Mouse (Mus musculus) heart, embryonic 12.5 days (tissue): Measurements from ENCODE around the gene Hmx3. TPM values are rescaled to one million over a fixed set of nuclear protein-coding genes. Genes with fewer than 3 reads are reported as not detected.

Source experiments
- ATAC-seq: fragments of 200-750 bp; cut with Nextera tagmentation; 2 replicates; pipeline ENCODE4 v1.8.0; 2017; ENCODE audit warnings: moderate TSS enrichment, moderate library complexity; ENCODE audit not compliant: insufficient number of reproducible peaks, low FRiP score
- H3K27ac ChIP-seq: fragments of 300-500 bp; sonication (generic); 2 replicates; pipeline ENCODE4 v1.5.1; 2016; ENCODE audit warnings: mild to moderate bottlenecking, moderate library complexity; ENCODE audit not compliant: poor library complexity, severe bottlenecking
- H3K27me3 ChIP-seq: fragments of 300-500 bp; sonication (generic); replicated peaks from 2 replicates; pipeline ENCODE4 v1.6.1; 2016; ENCODE audit warnings: mild to moderate bottlenecking, moderate library complexity
- H3K36me3 ChIP-seq: fragments of 300-500 bp; sonication (generic); 2 replicates; pipeline ENCODE4 v1.6.1; 2016; ENCODE audit warnings: mild to moderate bottlenecking, moderate library complexity
- H3K4me1 ChIP-seq: fragments of 300-500 bp; sonication (generic); replicated peaks from 2 replicates; pipeline ENCODE4 v1.6.1; 2016; ENCODE audit warnings: mild to moderate bottlenecking
- H3K4me2 ChIP-seq: fragments of 300-500 bp; sonication (generic); 2 replicates; pipeline ENCODE4 v1.6.1; 2016; ENCODE audit warnings: mild to moderate bottlenecking, moderate library complexity
- H3K4me3 ChIP-seq: fragments of 300-500 bp; sonication (generic); 2 replicates; pipeline ENCODE4 v1.5.1; 2016; ENCODE audit warnings: mild to moderate bottlenecking
- H3K9ac ChIP-seq: fragments of 300-500 bp; sonication (generic); 2 replicates; pipeline ENCODE4 v1.6.1; 2016; ENCODE audit warnings: mild to moderate bottlenecking, moderate library complexity
- H3K9me3 ChIP-seq: fragments of 300-500 bp; sonication (generic); replicated peaks from 2 replicates; pipeline ENCODE4 v1.6.1; 2016; ENCODE audit warnings: mild to moderate bottlenecking, moderate library complexity
- WGBS: fragments of 180-500 bp; shearing (Covaris S2); methylation state at CpG from one replicate; pipeline ENCODE4 v1.1.7; 2016; 5-methylcytosine and 5-hydroxymethylcytosine counted together
- polyA plus RNA-seq: library from polyadenylated mRNA; unstranded; fragments of >200 nt; fragmentation: Nextera tagmentation; extraction: Ambion mirVana; gene quantifications from 2 replicates; pipeline ENCODE4 v1.2.1, GENCODE M21; 2016

Hmx3 gene
- polyA plus RNA-seq, 1 experiment from 2014 or later, result not detected

DNA sequence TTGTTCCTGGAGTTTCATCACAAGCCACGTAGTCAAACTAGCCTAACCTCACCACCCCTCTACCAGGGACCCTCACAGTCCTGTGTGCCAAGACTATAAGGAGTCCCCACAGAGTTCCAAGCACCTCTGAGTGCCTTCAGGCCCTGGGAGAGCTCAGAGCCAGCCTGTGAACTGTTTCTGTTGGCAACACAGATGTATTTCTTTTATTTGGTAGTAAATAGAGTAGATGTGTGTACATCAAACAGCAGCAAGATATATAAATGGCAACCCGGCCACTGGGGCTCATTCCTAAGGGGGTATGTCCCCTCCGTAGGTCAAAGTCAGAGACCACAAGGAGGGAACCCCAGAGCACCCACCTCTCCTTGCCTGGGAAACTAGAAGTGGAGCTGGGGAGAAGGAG lies 5.8 kb downstream of the Hmx3 start, which contains the start of gene Hmx2:
Hmx2 (plus strand) TSS at position 301 of the 400 bp plus-strand sequence.
- Histone ChIP-seq H3K9me3 (no peaks in the 10 kb centered on the region), H3K27me3 (peaks cover 93% of the 10 kb centered on the region), H3K9ac (no peak within 1 kb of the TSS), H3K4me3 (no peak within 1 kb of the TSS), H3K4me2 (no peak within 1 kb of the TSS), H3K27ac (no peak within 1 kb of the TSS), H3K4me1 (peaks cover 11% of the 10 kb centered on the region), H3K36me3 (no peaks in the 10 kb centered on the region)
- 2% methylated on average over 3 of the region's 3 CpGs for WGBS
- no peak for ATAC-seq

DNA sequence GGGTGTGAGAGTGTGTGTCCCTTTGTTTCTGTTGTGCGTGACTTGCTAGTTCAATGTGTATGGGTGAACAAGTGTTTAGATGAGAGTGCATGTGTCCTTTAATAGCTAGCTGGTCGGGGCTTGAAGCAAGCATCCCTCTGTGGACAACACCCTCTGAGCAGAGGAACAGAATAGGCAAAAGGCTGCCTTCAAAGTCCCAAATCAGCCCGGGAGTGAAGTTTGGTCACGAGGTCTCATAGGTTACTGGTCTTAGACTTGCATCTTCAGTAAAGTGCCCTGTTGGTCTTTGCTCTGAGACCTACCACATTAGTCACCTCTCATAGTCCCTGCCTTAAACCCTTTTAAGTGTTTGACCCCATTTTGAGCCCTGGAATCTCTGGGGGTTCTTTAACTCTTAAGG lies 8.8 kb downstream of the Hmx3 start:
- no peak overlapping the region for H3K9ac ChIP-seq
- H3K27ac ChIP-seq, result no peak overlapping the region
- H3K4me3 ChIP-seq, result no peak overlapping the region

DNA sequence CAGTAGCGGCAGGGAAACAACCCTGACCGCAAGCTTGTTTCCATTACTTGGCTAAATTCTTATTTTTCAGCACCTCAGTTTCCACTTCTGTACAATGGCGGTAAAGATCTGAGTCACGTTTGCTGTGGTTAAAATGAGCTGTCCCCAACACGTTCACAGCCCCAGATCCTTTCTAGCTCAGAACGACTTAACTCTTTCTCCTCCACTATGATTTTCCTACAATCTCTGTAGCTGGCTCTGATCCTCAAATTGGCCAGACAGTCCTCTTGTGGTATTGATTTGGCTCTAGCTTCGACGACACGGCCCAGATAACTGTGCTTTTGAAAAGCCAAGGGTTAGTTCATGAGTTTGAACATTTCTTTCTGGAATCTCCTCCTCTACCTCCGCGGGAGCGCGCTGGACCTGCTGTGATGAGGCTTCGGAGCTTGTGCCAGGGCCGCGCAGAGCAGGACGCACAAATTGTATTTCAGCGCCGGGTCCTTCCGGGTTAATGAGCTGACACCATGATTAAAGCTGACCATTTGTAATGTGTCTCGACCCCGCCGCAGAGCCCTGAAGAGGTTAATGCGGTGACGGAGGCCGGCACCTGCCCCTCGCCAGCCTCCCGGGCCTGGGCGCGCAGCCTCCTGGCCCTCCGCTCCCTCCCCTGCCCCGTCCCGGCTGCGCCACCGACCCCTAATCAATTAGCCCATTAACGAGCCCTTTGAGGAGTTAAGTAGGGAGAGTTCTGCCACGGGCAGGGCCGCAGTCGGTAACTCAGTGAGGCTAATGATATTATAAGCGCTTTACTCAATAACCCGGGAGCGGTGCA lies 9.5 kb downstream of the Hmx3 start:
- no peak overlapping the region for H3K4me3 ChIP-seq
- no peak overlapping the region for H3K4me2 ChIP-seq
- H3K27me3 ChIP-seq, result peaks cover 94% of the 10 kb centered on the region
- H3K9me3 ChIP-seq, result no peaks in the 10 kb centered on the region
- WGBS, result under 1% methylated on average over 42 of the region's 42 CpGs
- no peak for ATAC-seq
- no peak overlapping the region for H3K9ac ChIP-seq
- peaks cover 22% of the 10 kb centered on the region for H3K4me1 ChIP-seq
- H3K27ac ChIP-seq, result no peak overlapping the region
- no peaks in the 10 kb centered on the region for H3K36me3 ChIP-seq

More for the DNA sequence above, 8.8 kb downstream of the Hmx3 start:
- Histone ChIP-seq H3K9me3 (no peaks in the 10 kb centered on the region), H3K36me3 (no peaks in the 10 kb centered on the region), H3K4me1 (peaks cover 18% of the 10 kb centered on the region), H3K4me2 (no peak overlapping the region), H3K27me3 (peaks cover 94% of the 10 kb centered on the region)
- no peak for ATAC-seq
- 4% methylated on average over 4 of the region's 4 CpGs for WGBS

DNA sequence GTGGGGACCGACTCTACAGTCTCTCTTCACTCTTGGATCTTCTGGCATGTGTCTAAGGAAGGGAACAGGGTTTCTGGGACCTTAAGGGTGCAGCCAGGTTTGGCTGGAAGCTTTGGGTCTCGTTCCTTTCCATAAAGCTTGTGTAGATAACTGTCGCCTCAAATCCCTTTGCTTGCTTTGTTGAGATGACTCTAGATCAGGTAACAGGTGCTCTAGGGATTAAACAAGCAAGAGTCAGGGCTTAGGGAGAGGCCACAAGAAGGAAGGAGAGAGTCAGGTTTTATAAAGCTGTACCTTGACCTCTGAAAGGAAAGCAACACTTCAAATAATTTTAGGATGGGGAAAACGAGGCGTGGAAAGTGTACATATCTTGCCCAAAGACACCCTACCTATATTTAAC lies 10.1 kb downstream of the Hmx3 start:
- Histone ChIP-seq H3K4me2 (no peak overlapping the region), H3K4me1 (peaks cover 22% of the 10 kb centered on the region), H3K9me3 (no peaks in the 10 kb centered on the region), H3K27me3 (peaks cover 94% of the 10 kb centered on the region), H3K36me3 (no peaks in the 10 kb centered on the region), H3K9ac (no peak overlapping the region), H3K4me3 (no peak overlapping the region), H3K27ac (no peak overlapping the region)
- WGBS, result 2% methylated on average over 5 of the region's 5 CpGs
- ATAC-seq, result no peak

DNA sequence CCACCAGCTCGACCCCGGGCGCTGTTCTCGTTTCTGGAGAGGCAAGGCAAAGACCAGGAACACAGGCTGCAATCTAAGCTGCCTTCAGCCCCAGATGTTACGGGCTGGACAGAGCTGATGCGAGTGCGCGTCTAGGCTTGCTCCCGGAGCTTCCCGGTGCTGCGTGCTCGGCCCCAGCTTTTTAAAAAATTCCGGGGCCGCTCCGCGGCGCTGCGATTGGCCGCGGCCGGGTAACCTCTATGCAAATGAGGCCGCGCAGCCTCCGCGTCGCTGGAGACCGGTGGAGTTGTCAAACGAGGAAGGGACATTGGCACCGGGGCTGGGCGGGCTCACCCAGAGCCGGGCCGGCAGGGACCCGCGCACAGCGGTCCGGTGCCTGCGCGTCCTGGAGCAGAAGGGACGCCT lies 11.1 kb downstream of the Hmx3 start:
- H3K4me2 ChIP-seq, result peak overlapping the region; percentile 68
- no peak overlapping the region for H3K9ac ChIP-seq
- H3K4me1 ChIP-seq, result peaks cover 22% of the 10 kb centered on the region
- H3K9me3 ChIP-seq, result no peaks in the 10 kb centered on the region
- peak; percentile 48; the same call in 1 of the 2 replicates for ATAC-seq
- H3K27ac ChIP-seq, result no peak overlapping the region
- H3K4me3 ChIP-seq, result peak overlapping the region; percentile 42
- no peaks in the 10 kb centered on the region for H3K36me3 ChIP-seq
- WGBS, result 0% methylated on average over 39 of the region's 39 CpGs
- peaks cover 93% of the 10 kb centered on the region for H3K27me3 ChIP-seq

DNA sequence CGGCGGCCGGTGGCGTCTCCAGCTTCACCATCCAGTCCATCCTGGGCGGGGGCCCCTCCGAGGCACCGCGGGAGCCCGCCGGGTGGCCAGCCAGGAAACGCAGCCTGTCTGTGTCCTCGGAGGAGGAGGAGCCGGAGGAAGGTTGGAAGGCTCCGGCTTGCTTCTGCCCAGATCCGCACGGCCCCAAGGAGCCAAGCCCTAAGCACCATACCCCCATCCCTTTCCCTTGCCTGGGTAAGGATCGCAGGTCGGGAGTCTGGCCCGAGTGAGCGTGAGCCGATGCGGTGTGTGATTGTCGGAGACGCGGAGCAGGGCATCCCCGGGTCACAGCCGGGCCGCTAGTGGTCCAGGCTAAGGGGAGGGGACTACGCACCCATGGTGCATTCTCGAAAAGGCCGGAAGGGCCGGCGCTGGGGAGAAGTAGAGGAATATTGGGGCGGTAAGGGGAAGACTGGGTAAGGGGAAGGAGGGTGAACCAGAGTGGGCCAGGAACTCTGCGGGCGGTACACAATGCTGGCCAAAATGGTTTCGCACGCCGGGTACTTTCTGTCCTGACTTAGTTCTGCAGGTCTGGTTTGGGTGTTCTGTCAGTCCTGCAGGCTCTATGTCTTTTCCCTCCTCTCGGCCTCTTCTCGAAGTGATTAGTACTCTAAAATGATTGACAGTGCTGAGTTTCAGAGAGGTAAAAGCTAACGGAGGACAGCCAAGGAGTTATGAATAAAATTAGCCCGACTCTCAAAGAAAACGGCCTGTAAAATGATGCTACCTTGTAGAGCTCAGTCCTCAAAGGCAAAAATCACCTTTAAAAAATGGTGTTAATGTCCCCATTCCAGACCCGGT lies 11.9 kb downstream of the Hmx3 start:
- Histone ChIP-seq H3K36me3 (no peaks in the 10 kb centered on the region), H3K27me3 (peaks cover 90% of the 10 kb centered on the region), H3K27ac (no peak overlapping the region), H3K9me3 (no peaks in the 10 kb centered on the region), H3K4me2 (peak overlapping the region; percentile 68), H3K4me3 (peak overlapping the region; percentile 42), H3K4me1 (peaks cover 22% of the 10 kb centered on the region), H3K9ac (no peak overlapping the region)
- no peak for ATAC-seq
- under 1% methylated on average over 45 of the region's 45 CpGs for WGBS

DNA sequence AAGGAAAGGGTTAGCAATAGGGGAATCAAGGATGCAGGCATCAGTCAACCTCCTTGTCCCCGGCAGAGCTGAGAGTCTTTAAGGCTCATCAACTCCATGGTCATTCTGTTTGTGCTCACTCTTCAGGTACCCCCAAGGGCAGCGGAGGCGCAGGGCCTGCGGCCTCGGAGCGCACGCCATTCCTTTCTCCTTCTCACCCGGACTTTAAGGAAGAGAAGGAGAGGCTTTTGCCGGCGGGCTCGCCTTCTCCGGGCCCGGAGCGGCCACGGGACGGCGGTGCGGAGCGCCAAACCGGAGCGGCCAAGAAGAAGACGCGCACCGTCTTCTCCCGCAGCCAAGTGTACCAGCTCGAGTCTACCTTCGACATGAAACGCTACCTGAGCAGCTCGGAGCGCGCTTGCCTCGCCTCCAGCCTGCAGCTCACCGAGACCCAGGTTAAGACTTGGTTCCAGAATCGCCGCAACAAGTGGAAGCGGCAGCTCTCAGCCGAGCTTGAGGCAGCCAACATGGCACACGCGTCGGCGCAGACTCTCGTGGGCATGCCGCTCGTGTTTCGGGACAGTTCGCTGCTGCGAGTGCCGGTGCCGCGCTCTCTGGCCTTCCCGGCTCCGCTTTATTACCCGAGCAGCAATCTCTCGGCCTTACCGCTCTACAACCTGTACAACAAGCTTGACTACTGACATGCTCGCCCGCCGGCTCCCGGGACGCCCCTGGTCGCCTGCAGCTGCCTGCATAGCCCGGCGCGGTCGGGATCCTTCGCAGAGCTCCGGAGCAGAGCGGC lies 12.8 kb downstream of the Hmx3 start:
- Histone ChIP-seq H3K9ac (no peak overlapping the region), H3K9me3 (no peaks in the 10 kb centered on the region), H3K36me3 (no peaks in the 10 kb centered on the region), H3K4me3 (peak overlapping the region; percentile 33), H3K27me3 (peaks cover 81% of the 10 kb centered on the region), H3K4me2 (peak overlapping the region; percentile 59), H3K27ac (no peak overlapping the region), H3K4me1 (peaks cover 22% of the 10 kb centered on the region)
- under 1% methylated on average over 68 of the region's 68 CpGs for WGBS
- ATAC-seq, result no peak

DNA sequence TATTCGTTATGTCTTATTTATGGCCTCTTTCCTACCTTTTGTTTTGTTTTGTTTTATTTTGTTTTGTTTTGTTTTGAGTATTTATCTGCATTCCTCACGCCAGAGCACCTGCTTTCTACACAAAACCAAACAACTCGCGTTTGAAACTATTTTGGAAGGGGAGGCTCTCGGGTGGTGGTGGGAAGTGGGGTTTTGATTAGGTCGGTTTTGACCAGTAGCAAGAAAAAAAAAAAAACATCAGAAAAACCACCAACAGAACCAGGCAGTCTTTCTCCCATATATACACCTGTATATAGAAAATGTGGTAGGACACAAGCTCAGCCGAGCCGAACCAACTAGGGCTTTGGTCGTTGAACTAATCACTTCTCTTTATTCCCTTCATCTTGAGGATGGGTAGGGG lies 13.4 kb downstream of the Hmx3 start:
- Histone ChIP-seq H3K27ac (no peak overlapping the region), H3K9me3 (no peaks in the 10 kb centered on the region), H3K4me2 (peak overlapping the region; percentile 59; the same call in 1 of the 2 replicates), H3K36me3 (no peaks in the 10 kb centered on the region), H3K4me1 (peaks cover 23% of the 10 kb centered on the region), H3K9ac (no peak overlapping the region), H3K27me3 (peaks cover 75% of the 10 kb centered on the region), H3K4me3 (peak overlapping the region; percentile 33; the same call in 1 of the 2 replicates)
- ATAC-seq, result no peak
- WGBS, result 2% methylated on average over 9 of the region's 9 CpGs

DNA sequence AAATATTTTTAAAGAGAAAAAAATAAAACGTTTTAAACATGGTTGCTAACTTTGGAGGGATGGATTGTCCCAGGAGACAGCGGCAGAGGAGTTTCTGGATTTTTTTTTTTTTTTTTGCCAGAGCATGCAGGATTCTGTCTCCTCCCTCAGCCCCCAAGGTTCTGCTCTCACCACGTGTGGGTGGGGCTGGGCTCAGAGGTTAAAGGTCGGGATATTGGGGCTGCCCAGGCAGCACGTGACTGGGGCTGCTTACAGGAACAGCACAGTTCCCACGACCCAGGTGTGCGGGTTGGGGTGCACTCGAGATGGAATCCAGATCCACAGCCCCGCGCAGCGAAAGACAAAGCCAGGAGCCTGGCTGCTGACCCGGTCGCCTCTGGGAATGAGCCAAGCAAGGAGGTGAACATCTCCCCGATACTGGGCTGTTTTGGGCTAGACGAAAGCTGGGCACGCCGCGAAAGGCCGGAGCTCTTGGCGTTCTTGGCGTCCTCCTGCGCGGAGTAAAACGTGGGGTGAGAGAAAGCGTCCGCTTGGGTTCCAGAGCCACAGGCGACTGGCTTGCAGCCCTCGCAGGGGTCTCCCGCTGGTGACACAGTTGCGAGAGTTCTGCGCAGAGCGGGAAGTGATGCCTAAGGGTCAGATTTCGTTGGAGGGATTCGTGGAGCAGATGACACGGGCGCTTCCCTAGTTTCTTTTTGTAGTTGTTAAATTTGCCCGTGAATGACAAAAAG lies 14.0 kb downstream of the Hmx3 start:
- Histone ChIP-seq H3K36me3 (peaks cover under 1% of the 10 kb centered on the region; the same call in 1 of the 2 replicates), H3K27ac (no peak overlapping the region), H3K27me3 (peaks cover 69% of the 10 kb centered on the region), H3K4me2 (no peak overlapping the region), H3K9me3 (no peaks in the 10 kb centered on the region), H3K4me3 (0 out of 2 replicates have a peak overlapping the region, but pooled peaks have one; percentile 0), H3K9ac (no peak overlapping the region), H3K4me1 (peaks cover 24% of the 10 kb centered on the region)
- WGBS, result under 1% methylated on average over 37 of the region's 37 CpGs
- ATAC-seq, result no peak

DNA sequence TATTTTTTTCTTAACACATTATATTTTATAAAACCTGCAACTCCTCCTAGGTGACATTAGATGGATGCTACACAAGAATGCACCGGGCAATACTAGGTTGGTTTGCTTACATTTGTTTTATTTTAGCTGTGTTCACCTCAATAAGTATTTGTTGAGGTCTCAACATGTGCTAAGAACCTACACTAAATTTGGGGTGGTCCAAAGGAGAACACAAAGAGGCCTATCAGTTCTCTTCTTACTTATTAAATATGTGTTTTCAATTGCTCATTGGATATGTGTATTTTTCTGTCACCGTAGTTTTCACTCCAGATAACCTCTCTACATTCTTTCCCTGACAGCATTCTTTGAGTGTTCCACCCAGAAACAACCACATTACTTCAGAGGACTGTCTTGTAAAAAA lies 15.1 kb downstream of the Hmx3 start:
- Histone ChIP-seq H3K36me3 (peaks cover 11% of the 10 kb centered on the region), H3K9ac (no peak overlapping the region), H3K9me3 (no peaks in the 10 kb centered on the region), H3K4me3 (no peak overlapping the region), H3K4me2 (no peak overlapping the region), H3K27ac (no peak overlapping the region), H3K4me1 (peaks cover 24% of the 10 kb centered on the region), H3K27me3 (peaks cover 58% of the 10 kb centered on the region)
- ATAC-seq, result no peak
- WGBS, result 42% methylated on average over 2 of the region's 2 CpGs
